Mouse (Mus musculus): ENCODE data around the gene Rps11.

DNA sequence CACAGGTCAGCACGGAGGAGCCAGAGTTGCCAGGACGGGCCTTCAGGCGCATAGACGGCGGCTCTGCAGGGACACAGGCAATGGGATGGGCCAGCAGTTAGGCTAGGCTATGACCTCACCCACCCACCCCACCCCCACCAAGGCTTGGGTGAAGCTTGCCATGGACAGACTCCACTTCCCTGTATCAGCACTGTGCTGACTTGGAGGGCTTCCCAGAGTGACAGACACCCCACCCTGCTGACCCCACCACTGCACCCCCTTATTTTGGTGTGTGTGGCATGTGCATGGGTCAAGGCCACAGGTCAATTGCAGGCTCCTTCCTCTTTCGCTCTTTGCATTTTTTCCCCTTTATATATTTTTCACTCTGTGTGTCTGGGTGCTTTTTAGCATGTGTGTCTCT, 28.9 kb downstream of the Rps11 start:
- no peak for TF ChIP-seq TCF12 (IDR thresholded peaks at IDR 0.05; ENCODE audit: insufficient read depth, poor library complexity, severe bottlenecking)
- TF ChIP-seq POLR2A (IDR thresholded peaks at IDR 0.05; ENCODE audit: insufficient read length, low read depth): no peak
- TF ChIP-seq REST (IDR thresholded peaks at IDR 0.05; ENCODE audit: insufficient read depth, insufficient read length): no peak
- no peak for TF ChIP-seq POLR2AphosphoS2 (IDR thresholded peaks at IDR 0.05; ENCODE audit: insufficient read length, low read depth)
- TF ChIP-seq USF1 (IDR thresholded peaks at IDR 0.05; ENCODE audit: low read depth): no peak

Data from myocyte (in vitro differentiated cells).